Mouse (Mus musculus): ENCODE data around the gene Setd6.

The Setd6 gene

GRCm38 (mm10) chr8:95715676-95716531, at the start of gene Setd6:
Gene Setd6, plus strand, starts transcription at chr8:95715881.
- DNase-seq, result peak; percentile 86

- no peak for DNase-seq
These were observed 47.3 kb upstream of the Setd6 start for GRCm38 (mm10) chr8:95668163-95668958.

- DNase-seq, result no peak
These were observed 45.7 kb upstream of the Setd6 start for GRCm38 (mm10) chr8:95669967-95670366.

GRCm38 (mm10) chr8:95671861-95672260, 43.8 kb upstream of the Setd6 start:
- no peak for DNase-seq

- no peak for DNase-seq
These were observed 42.9 kb upstream of the Setd6 start for GRCm38 (mm10) chr8:95672811-95673210.

GRCm38 (mm10) chr8:95676631-95677030, 39.0 kb upstream of the Setd6 start, which contains the start of gene Ndrg4:
Gene Ndrg4, plus strand, starts transcription at chr8:95676980.
- DNase-seq, result no peak

- no peak for DNase-seq
These were observed 38.1 kb upstream of the Setd6 start for GRCm38 (mm10) chr8:95677591-95678023.

GRCm38 (mm10) chr8:95678024-95678611, 37.6 kb upstream of the Setd6 start:
- peak; percentile 28 for DNase-seq

- no peak for DNase-seq
These were observed 27.5 kb upstream of the Setd6 start for GRCm38 (mm10) chr8:95688073-95688672.

GRCm38 (mm10) chr8:95690929-95691541, 24.6 kb upstream of the Setd6 start:
- no peak for DNase-seq

GRCm38 (mm10) chr8:95694631-95695030, 21.1 kb upstream of the Setd6 start:
- peak; percentile 39 for DNase-seq

GRCm38 (mm10) chr8:95696661-95697060, 19.0 kb upstream of the Setd6 start:
- DNase-seq, result no peak

GRCm38 (mm10) chr8:95697128-95697527, 18.6 kb upstream of the Setd6 start:
- DNase-seq, result peak; percentile 74

- DNase-seq, result no peak
These were observed 17.5 kb upstream of the Setd6 start for GRCm38 (mm10) chr8:95698179-95698578.

- DNase-seq, result peak; percentile 31
These were observed 15.4 kb upstream of the Setd6 start for GRCm38 (mm10) chr8:95700282-95700681.

GRCm38 (mm10) chr8:95701809-95702208, 13.9 kb upstream of the Setd6 start:
- DNase-seq, result peak; percentile 77

- peak; percentile 96 for DNase-seq
These were observed 12.9 kb upstream of the Setd6 start for GRCm38 (mm10) chr8:95702480-95703446.

GRCm38 (mm10) chr8:95703461-95704260, 12.0 kb upstream of the Setd6 start:
- DNase-seq, result peak; percentile 92

- DNase-seq, result peak; percentile 60
These were observed 11.1 kb upstream of the Setd6 start for GRCm38 (mm10) chr8:95704538-95704937.

GRCm38 (mm10) chr8:95709579-95709978, 6.1 kb upstream of the Setd6 start:
- no peak for DNase-seq
